Mouse (Mus musculus) thymus, postnatal 0 days (tissue): Measurements from ENCODE around the gene Gm4133. TPM values are rescaled to one million over a fixed set of nuclear protein-coding genes. Genes with fewer than 3 reads are reported as not detected.
"Not testable (repeated sequence)": the region's sequence is repeated elsewhere in the genome, so short reads cannot be mapped to it uniquely, and the experiment has no call there.

Experiments
- DNase-seq: peaks from one replicate; pipeline ENCODE4 v3.0.0-alpha.2; 2015; ENCODE audit warnings: low spot score
- polyA plus RNA-seq: library from polyadenylated mRNA; unstranded; fragments of >200 nt; fragmentation: Nextera tagmentation; extraction: Ambion mirVana; gene quantifications from 2 replicates; pipeline ENCODE4 v1.2.1, GENCODE M21; 2015

The Gm4133 gene
- polyA plus RNA-seq = not detected in 2 replicates

GRCm38 (mm10) chr7:20333965-20334364, at the start of gene Gm4133:
Gene Gm4133 (minus strand): TSS chr7:20334065.
- DNase-seq = not testable (repeated sequence)

- not testable (repeated sequence) for DNase-seq
Observed at GRCm38 (mm10) chr7:20375310-20375709, 41.4 kb upstream of the Gm4133 start, which contains the start of gene Gm5728. Gene Gm5728 (minus strand): TSS chr7:20375410.

Other genes starting within 250 kb of the Gm4133 start
- gene Vmn1r91, start 234.4 kb downstream of the Gm4133 start, polyA plus RNA-seq = not detected in 2 replicates
- not detected in 2 replicates for gene Gm16442, start 211.5 kb downstream of the Gm4133 start, polyA plus RNA-seq
- gene Vmn1r93, start 195.0 kb downstream of the Gm4133 start, polyA plus RNA-seq = not detected in 2 replicates
- not detected in 2 replicates for gene Vmn1r94, start 165.7 kb downstream of the Gm4133 start, polyA plus RNA-seq
- gene Vmn1r95, start 140.4 kb downstream of the Gm4133 start, polyA plus RNA-seq = not detected in 2 replicates
- not detected in 2 replicates for gene Gm6164, start 128.5 kb downstream of the Gm4133 start, polyA plus RNA-seq
- not detected in 2 replicates for gene Gm4498, start 100.2 kb downstream of the Gm4133 start, polyA plus RNA-seq
- not detected in 2 replicates for gene Gm5890, start 71.2 kb downstream of the Gm4133 start, polyA plus RNA-seq
- gene Gm5728, start 41.3 kb upstream of the Gm4133 start, polyA plus RNA-seq = not detected in 2 replicates
- gene Vmn1r100, start 83.9 kb upstream of the Gm4133 start, polyA plus RNA-seq = not detected in 2 replicates
- gene Vmn1r101, start 108.5 kb upstream of the Gm4133 start, polyA plus RNA-seq = not detected in 2 replicates
- not detected in 2 replicates for gene Gm10670, start 140.9 kb upstream of the Gm4133 start, polyA plus RNA-seq
- gene Vmn1r103, start 176.5 kb upstream of the Gm4133 start, polyA plus RNA-seq = not detected in 2 replicates
- gene Vmn1r104, start 199.8 kb upstream of the Gm4133 start, polyA plus RNA-seq = not detected in 2 replicates
- not detected in 2 replicates for gene Gm5726, start 211.7 kb upstream of the Gm4133 start, polyA plus RNA-seq
- not detected in 2 replicates for gene Gm4141, start 242.2 kb upstream of the Gm4133 start, polyA plus RNA-seq